Mouse (Mus musculus): ENCODE results near the gene Lrrc8c. TPM values are rescaled to one million over a fixed set of nuclear protein-coding genes. Genes with fewer than 3 reads are reported as not detected.
A peak's percentile ranks its signal among the peaks of the same experiment; 100 is the strongest.

Lrrc8c gene
- polyA plus RNA-seq, 1 experiment from 2014 or later = 24.7 TPM

DNA sequence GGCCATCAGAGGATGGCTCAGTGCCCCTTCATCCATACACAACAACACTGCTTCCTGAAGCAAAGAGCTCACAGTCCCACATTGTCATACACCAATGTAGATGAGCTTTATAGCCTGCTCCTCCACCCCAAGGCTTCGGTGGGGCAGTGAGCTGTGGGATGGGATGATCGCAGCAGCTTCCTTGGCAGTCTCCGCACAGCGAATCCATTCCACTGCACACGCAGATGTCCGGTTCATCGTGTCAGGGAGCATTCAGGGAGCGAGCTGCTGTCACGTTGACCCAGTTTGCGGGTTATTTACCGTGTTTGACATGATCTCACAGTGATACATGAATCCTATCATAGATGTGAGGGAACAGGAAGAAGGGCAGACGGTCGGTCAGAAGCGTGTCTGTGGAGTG lies 34.3 kb upstream of the Lrrc8c start:
- 92% methylated on average over 14 of the region's 14 CpGs for WGBS
- no peaks in the 10 kb centered on the region for H3K27me3 ChIP-seq (ENCODE audit: insufficient read depth, low read length)
- no peak for TF ChIP-seq CTCF (IDR thresholded peaks at IDR 0.05; ENCODE audit: low read depth)
- no peak overlapping the region for H3K9ac ChIP-seq
- ATAC-seq (ENCODE audit: insufficient read depth) (no peak), DNase-seq (no peak)
- no peak overlapping the region for H3K4me2 ChIP-seq
- no peaks in the 10 kb centered on the region for H3K9me3 ChIP-seq (ENCODE audit: low read depth, low read length)
- H3K4me3 ChIP-seq (ENCODE audit: low read depth, low read length) = no peak overlapping the region
- H3K36me3 ChIP-seq (ENCODE audit: insufficient read depth) = peaks cover 12% of the 10 kb centered on the region; the same call in 1 of the 2 replicates
- H3K27ac ChIP-seq (ENCODE audit: low read depth) = no peak overlapping the region
- H3K4me1 ChIP-seq (ENCODE audit: insufficient read depth) = no peaks in the 10 kb centered on the region

GRCm38 (mm10) chr5:105490211-105490610 lies 29.0 kb upstream of the Lrrc8c start:
- Histone ChIP-seq H3K27me3 (ENCODE audit: insufficient read depth, low read length) (no peaks in the 10 kb centered on the region), H3K4me2 (no peak overlapping the region), H3K9ac (no peak overlapping the region), H3K36me3 (ENCODE audit: insufficient read depth) (no peaks in the 10 kb centered on the region), H3K9me3 (ENCODE audit: low read depth, low read length) (no peaks in the 10 kb centered on the region), H3K27ac (ENCODE audit: low read depth) (no peak overlapping the region), H3K4me1 (ENCODE audit: insufficient read depth) (no peaks in the 10 kb centered on the region), H3K4me3 (ENCODE audit: low read depth, low read length) (no peak overlapping the region)
- WGBS = 82% methylated on average over 5 of the region's 5 CpGs
- ATAC-seq (ENCODE audit: insufficient read depth) (no peak), DNase-seq (no peak)
- no peak for TF ChIP-seq CTCF (IDR thresholded peaks at IDR 0.05; ENCODE audit: low read depth)

DNA sequence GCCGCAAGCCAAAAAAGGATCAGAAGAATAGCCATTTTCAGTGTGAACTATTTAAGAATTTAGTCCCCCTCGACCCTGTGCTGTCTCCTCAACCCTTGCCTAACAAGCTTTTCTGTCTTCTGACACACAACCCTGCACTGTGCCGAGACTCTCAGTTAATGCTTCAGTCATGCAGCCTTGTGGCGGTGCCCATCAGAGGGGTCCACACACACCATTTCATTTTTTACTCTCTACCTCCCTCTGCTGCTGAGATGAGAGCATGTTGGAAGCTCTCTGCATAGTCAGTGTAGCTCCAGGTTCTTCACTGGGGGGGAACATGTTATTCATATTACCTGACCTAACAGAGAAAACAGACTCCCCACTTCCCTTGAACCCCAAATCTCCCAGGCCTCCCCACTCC lies 27.8 kb upstream of the Lrrc8c start:
- no peaks in the 10 kb centered on the region for H3K36me3 ChIP-seq (ENCODE audit: insufficient read depth)
- H3K4me1 ChIP-seq (ENCODE audit: insufficient read depth) = no peaks in the 10 kb centered on the region
- H3K4me3 ChIP-seq (ENCODE audit: low read depth, low read length) = no peak overlapping the region
- peak; percentile 66 for TF ChIP-seq CTCF (IDR thresholded peaks at IDR 0.05; ENCODE audit: low read depth)
- no peak overlapping the region for H3K27ac ChIP-seq (ENCODE audit: low read depth)
- no peaks in the 10 kb centered on the region for H3K27me3 ChIP-seq (ENCODE audit: insufficient read depth, low read length)
- no peaks in the 10 kb centered on the region for H3K9me3 ChIP-seq (ENCODE audit: low read depth, low read length)
- H3K4me2 ChIP-seq = no peak overlapping the region
- ATAC-seq (ENCODE audit: insufficient read depth) (no peak), DNase-seq (peak; percentile 63)
- H3K9ac ChIP-seq = no peak overlapping the region
- whole genome bisulfite sequencing = 63% methylated on average over 4 of the region's 4 CpGs

DNA sequence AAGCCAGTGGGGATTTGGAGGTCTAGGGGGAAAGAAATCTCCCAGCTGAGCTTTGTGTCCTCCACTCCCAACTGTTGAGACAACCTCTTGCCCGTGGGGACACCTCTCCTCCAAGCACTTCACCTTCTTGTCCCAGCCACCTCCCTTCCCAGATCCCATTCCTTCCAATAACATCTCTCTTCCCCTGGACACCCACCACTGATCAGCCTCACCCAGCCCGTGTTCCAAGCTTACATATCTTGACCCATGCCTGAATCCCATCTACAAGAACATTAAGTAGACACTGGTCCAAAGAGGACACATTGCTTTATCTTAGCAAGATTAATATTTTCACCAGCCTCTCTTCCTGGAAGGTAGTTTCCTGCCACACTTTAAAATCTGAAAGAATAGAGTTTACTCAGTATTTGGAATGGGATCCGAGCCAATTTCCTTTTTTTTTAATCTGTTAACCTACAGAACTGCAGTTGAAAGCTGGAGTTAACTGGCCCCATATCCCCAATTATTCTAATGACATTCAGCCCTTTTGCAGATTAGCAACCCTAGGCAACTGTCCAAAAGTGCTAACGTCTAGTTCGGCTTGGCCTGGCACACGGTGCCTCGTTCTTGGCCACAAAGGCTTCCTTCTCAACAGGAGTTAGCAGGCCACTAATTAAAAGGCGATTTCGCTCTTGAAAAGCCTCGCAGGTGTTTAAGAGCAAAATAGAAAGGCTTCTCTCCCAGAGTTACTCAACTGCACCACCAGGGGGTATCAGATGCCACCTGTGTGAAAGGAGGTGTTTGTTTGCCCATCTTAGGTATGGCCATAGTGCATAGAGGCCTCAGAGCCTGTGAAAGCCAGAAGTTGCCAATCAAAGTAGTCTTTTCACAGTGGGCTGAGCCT lies 26.6 kb upstream of the Lrrc8c start:
- TF ChIP-seq CTCF (IDR thresholded peaks at IDR 0.05; ENCODE audit: low read depth) = peak; percentile 61
- Histone ChIP-seq H3K9me3 (ENCODE audit: low read depth, low read length) (no peaks in the 10 kb centered on the region), H3K4me1 (ENCODE audit: insufficient read depth) (no peaks in the 10 kb centered on the region), H3K4me2 (no peak overlapping the region), H3K4me3 (ENCODE audit: low read depth, low read length) (no peak overlapping the region), H3K27ac (ENCODE audit: low read depth) (no peak overlapping the region), H3K36me3 (ENCODE audit: insufficient read depth) (no peaks in the 10 kb centered on the region), H3K9ac (no peak overlapping the region), H3K27me3 (ENCODE audit: insufficient read depth, low read length) (no peaks in the 10 kb centered on the region)
- WGBS = 43% methylated on average over 10 of the region's 10 CpGs
- DNase-seq = peak; percentile 57
- no peak for ATAC-seq (ENCODE audit: insufficient read depth)

DNA sequence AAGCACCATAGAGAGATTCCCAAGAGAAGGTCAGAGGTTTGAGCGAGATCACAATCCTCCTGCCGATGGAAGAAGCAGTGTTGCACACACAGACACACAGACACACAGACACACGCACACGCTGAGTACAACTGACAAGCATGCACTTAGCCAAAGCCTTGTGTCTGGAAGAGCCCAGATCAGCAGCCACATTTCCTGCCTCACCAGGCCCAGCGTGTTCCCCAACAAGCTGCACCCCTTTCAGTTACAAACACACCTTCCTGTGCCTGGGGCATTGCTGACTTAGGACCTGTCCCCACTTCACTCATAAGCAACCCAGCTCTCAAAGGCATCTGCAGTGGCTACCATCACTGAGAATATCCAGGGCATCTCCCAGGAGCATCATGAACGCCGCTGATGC lies 25.8 kb upstream of the Lrrc8c start:
- Histone ChIP-seq H3K4me1 (ENCODE audit: insufficient read depth) (no peaks in the 10 kb centered on the region), H3K27ac (ENCODE audit: low read depth) (no peak overlapping the region), H3K4me2 (no peak overlapping the region), H3K9ac (no peak overlapping the region), H3K4me3 (ENCODE audit: low read depth, low read length) (no peak overlapping the region), H3K9me3 (ENCODE audit: low read depth, low read length) (no peaks in the 10 kb centered on the region), H3K36me3 (ENCODE audit: insufficient read depth) (no peaks in the 10 kb centered on the region), H3K27me3 (ENCODE audit: insufficient read depth, low read length) (no peaks in the 10 kb centered on the region)
- TF ChIP-seq CTCF (IDR thresholded peaks at IDR 0.05; ENCODE audit: low read depth) = no peak
- 91% methylated on average over 7 of the region's 7 CpGs for WGBS
- no peak for DNase-seq
- ATAC-seq (ENCODE audit: insufficient read depth) = no peak

GRCm38 (mm10) chr5:105494246-105494917 lies 24.8 kb upstream of the Lrrc8c start:
- no peak for TF ChIP-seq CTCF (IDR thresholded peaks at IDR 0.05; ENCODE audit: low read depth)
- peak; percentile 19; the same call in 1 of the 2 replicates for ATAC-seq (ENCODE audit: insufficient read depth)

More at GRCm38 (mm10) chr5:105494246-105494917, 24.8 kb upstream of the Lrrc8c start:
- Histone ChIP-seq H3K36me3 (ENCODE audit: insufficient read depth) (no peaks in the 10 kb centered on the region), H3K4me2 (peak overlapping the region; percentile 61), H3K4me3 (ENCODE audit: low read depth, low read length) (no peak overlapping the region), H3K9me3 (ENCODE audit: low read depth, low read length) (no peaks in the 10 kb centered on the region), H3K4me1 (ENCODE audit: insufficient read depth) (no peaks in the 10 kb centered on the region), H3K27ac (ENCODE audit: low read depth) (no peak overlapping the region), H3K27me3 (ENCODE audit: insufficient read depth, low read length) (no peaks in the 10 kb centered on the region), H3K9ac (no peak overlapping the region)
- DNase-seq = peak; percentile 16
- 47% methylated on average over 10 of the region's 10 CpGs for WGBS

All from lung, embryonic 14.5 days (tissue).